Mouse (Mus musculus): ENCODE results near the gene Atp6v0a2. TPM values are rescaled to one million over a fixed set of nuclear protein-coding genes. Genes with fewer than 3 reads are reported as not detected.
"Not testable (repeated sequence)": the region's sequence is repeated elsewhere in the genome, so short reads cannot be mapped to it uniquely, and the experiment has no call there.

Gene Atp6v0a2
- polyA plus RNA-seq (2015; fragmentation: Nextera tagmentation; extraction: Ambion mirVana) = 40.0 and 43.7 TPM in 2 replicates

- Histone ChIP-seq H3K36me3 (ENCODE audit: control insufficient read depth, insufficient read depth) (peaks cover 5% of the 10 kb centered on the region), H3K27me3 (replicated peaks; ENCODE audit: control insufficient read depth, insufficient read depth, low read length) (no peaks in the 10 kb centered on the region), H3K27ac (ENCODE audit: low read length) (peak within 1 kb of the TSS; percentile 62), H3K9ac (replicated peaks; ENCODE audit: low read depth, low read length) (peak within 1 kb of the TSS; percentile 89), H3K4me2 (ENCODE audit: low read length) (peak within 1 kb of the TSS; percentile 90), H3K9me3 (ENCODE audit: control insufficient read depth, low read length) (no peaks in the 10 kb centered on the region), H3K4me1 (replicated peaks; ENCODE audit: control insufficient read depth, insufficient read depth, low read length) (peaks cover 22% of the 10 kb centered on the region), H3K4me3 (replicated peaks; ENCODE audit: low read length) (peak within 1 kb of the TSS; percentile 85)
- peak; percentile 97 for ATAC-seq
- under 1% methylated on average over 58 of the region's 58 CpGs for WGBS
These were observed at the start of gene Atp6v0a2 for GRCm38 (mm10) chr5:124628448-124629363. TSS of gene Atp6v0a2 (plus strand) at chr5:124628576.

- peaks cover 20% of the 10 kb centered on the region for H3K4me1 ChIP-seq (replicated peaks; ENCODE audit: control insufficient read depth, insufficient read depth, low read length)
- peak within 1 kb of the TSS; percentile 49 for H3K9ac ChIP-seq (replicated peaks; ENCODE audit: low read depth, low read length)
- ATAC-seq = peak; percentile 95
- 1% methylated on average over 51 of the region's 51 CpGs for WGBS
- H3K4me3 ChIP-seq (replicated peaks; ENCODE audit: low read length) = peak within 1 kb of the TSS; percentile 54
- peak within 1 kb of the TSS; percentile 5; the same call in 1 of the 2 replicates for H3K27ac ChIP-seq (ENCODE audit: low read length)
- H3K27me3 ChIP-seq (replicated peaks; ENCODE audit: control insufficient read depth, insufficient read depth, low read length) = no peaks in the 10 kb centered on the region
- peaks cover 16% of the 10 kb centered on the region for H3K36me3 ChIP-seq (ENCODE audit: control insufficient read depth, insufficient read depth)
- no peaks in the 10 kb centered on the region for H3K9me3 ChIP-seq (ENCODE audit: control insufficient read depth, low read length)
- peak within 1 kb of the TSS; percentile 97 for H3K4me2 ChIP-seq (ENCODE audit: low read length)
These were observed 49.6 kb upstream of the Atp6v0a2 start, which contains the start of the genes Eif2b1 and Gtf2h3 for GRCm38 (mm10) chr5:124578633-124579317. TSS of gene Eif2b1 (minus strand) at chr5:124579131. TSS of gene Gtf2h3 (plus strand) at chr5:124579140.

- WGBS = 96% methylated on average over 5 of the region's 5 CpGs
- peaks cover 17% of the 10 kb centered on the region for H3K36me3 ChIP-seq (ENCODE audit: control insufficient read depth, insufficient read depth)
- H3K4me1 ChIP-seq (replicated peaks; ENCODE audit: control insufficient read depth, insufficient read depth, low read length) = peaks cover 20% of the 10 kb centered on the region
- H3K9ac ChIP-seq (replicated peaks; ENCODE audit: low read depth, low read length) = no peak overlapping the region
- no peak for ATAC-seq
- H3K27me3 ChIP-seq (replicated peaks; ENCODE audit: control insufficient read depth, insufficient read depth, low read length) = no peaks in the 10 kb centered on the region
- no peak overlapping the region for H3K4me3 ChIP-seq (replicated peaks; ENCODE audit: low read length)
- H3K4me2 ChIP-seq (ENCODE audit: low read length) = no peak overlapping the region
- H3K27ac ChIP-seq (ENCODE audit: low read length) = no peak overlapping the region
- H3K9me3 ChIP-seq (ENCODE audit: control insufficient read depth, low read length) = no peaks in the 10 kb centered on the region
These were observed 45.9 kb upstream of the Atp6v0a2 start for GRCm38 (mm10) chr5:124582515-124582914.

GRCm38 (mm10) chr5:124592768-124593167, 35.6 kb upstream of the Atp6v0a2 start:
- Histone ChIP-seq H3K4me2 (ENCODE audit: low read length) (no peak overlapping the region), H3K4me1 (replicated peaks; ENCODE audit: control insufficient read depth, insufficient read depth, low read length) (no peaks in the 10 kb centered on the region), H3K27ac (ENCODE audit: low read length) (no peak overlapping the region), H3K4me3 (replicated peaks; ENCODE audit: low read length) (no peak overlapping the region), H3K9me3 (ENCODE audit: control insufficient read depth, low read length) (no peaks in the 10 kb centered on the region), H3K27me3 (replicated peaks; ENCODE audit: control insufficient read depth, insufficient read depth, low read length) (no peaks in the 10 kb centered on the region), H3K9ac (replicated peaks; ENCODE audit: low read depth, low read length) (no peak overlapping the region), H3K36me3 (ENCODE audit: control insufficient read depth, insufficient read depth) (peaks cover 24% of the 10 kb centered on the region)
- ATAC-seq = no peak
- 92% methylated on average over 3 of the region's 3 CpGs for WGBS

GRCm38 (mm10) chr5:124598224-124599174, 29.9 kb upstream of the Atp6v0a2 start:
- Histone ChIP-seq H3K9me3 (ENCODE audit: control insufficient read depth, low read length) (no peaks in the 10 kb centered on the region), H3K4me1 (replicated peaks; ENCODE audit: control insufficient read depth, insufficient read depth, low read length) (peaks cover 11% of the 10 kb centered on the region), H3K4me2 (ENCODE audit: low read length) (peak overlapping the region; percentile 85), H3K4me3 (replicated peaks; ENCODE audit: low read length) (peak overlapping the region; percentile 94), H3K36me3 (ENCODE audit: control insufficient read depth, insufficient read depth) (peaks cover 9% of the 10 kb centered on the region), H3K9ac (replicated peaks; ENCODE audit: low read depth, low read length) (peak overlapping the region; percentile 81), H3K27ac (ENCODE audit: low read length) (no peak overlapping the region), H3K27me3 (replicated peaks; ENCODE audit: control insufficient read depth, insufficient read depth, low read length) (no peaks in the 10 kb centered on the region)
- peak; percentile 100 for ATAC-seq
- WGBS = 5% methylated on average over 30 of the region's 30 CpGs

- not testable (repeated sequence) for ATAC-seq
These were observed 28.6 kb upstream of the Atp6v0a2 start for GRCm38 (mm10) chr5:124599726-124600125.

GRCm38 (mm10) chr5:124602349-124602748, 26.0 kb upstream of the Atp6v0a2 start:
- Histone ChIP-seq H3K27ac (ENCODE audit: low read length) (no peak overlapping the region), H3K36me3 (ENCODE audit: control insufficient read depth, insufficient read depth) (no peaks in the 10 kb centered on the region; the same call in 1 of the 2 replicates), H3K4me3 (replicated peaks; ENCODE audit: low read length) (no peak overlapping the region), H3K4me1 (replicated peaks; ENCODE audit: control insufficient read depth, insufficient read depth, low read length) (peaks cover 11% of the 10 kb centered on the region), H3K4me2 (ENCODE audit: low read length) (no peak overlapping the region), H3K27me3 (replicated peaks; ENCODE audit: control insufficient read depth, insufficient read depth, low read length) (no peaks in the 10 kb centered on the region), H3K9me3 (ENCODE audit: control insufficient read depth, low read length) (no peaks in the 10 kb centered on the region), H3K9ac (replicated peaks; ENCODE audit: low read depth, low read length) (no peak overlapping the region)
- WGBS = 71% methylated on average over 5 of the region's 5 CpGs
- ATAC-seq = no peak

More at GRCm38 (mm10) chr5:124599726-124600125, 28.6 kb upstream of the Atp6v0a2 start:
- not testable (repeated sequence) for H3K9ac ChIP-seq (replicated peaks; ENCODE audit: low read depth, low read length); H3K27me3 ChIP-seq (replicated peaks; ENCODE audit: control insufficient read depth, insufficient read depth, low read length); H3K9me3 ChIP-seq (ENCODE audit: control insufficient read depth, low read length); H3K4me3 ChIP-seq (replicated peaks; ENCODE audit: low read length); H3K27ac ChIP-seq (ENCODE audit: low read length); H3K4me2 ChIP-seq (ENCODE audit: low read length); H3K36me3 ChIP-seq (ENCODE audit: control insufficient read depth, insufficient read depth)
- WGBS = 58% methylated on average over 8 of the region's 8 CpGs
- H3K4me1 ChIP-seq (replicated peaks; ENCODE audit: control insufficient read depth, insufficient read depth, low read length) = peaks cover 11% of the 10 kb centered on the region

- H3K27me3 ChIP-seq (replicated peaks; ENCODE audit: control insufficient read depth, insufficient read depth, low read length) = no peaks in the 10 kb centered on the region
- H3K4me3 ChIP-seq (replicated peaks; ENCODE audit: low read length) = no peak overlapping the region
- H3K9ac ChIP-seq (replicated peaks; ENCODE audit: low read depth, low read length) = no peak overlapping the region
- H3K36me3 ChIP-seq (ENCODE audit: control insufficient read depth, insufficient read depth) = no peaks in the 10 kb centered on the region; the same call in 1 of the 2 replicates
- H3K4me2 ChIP-seq (ENCODE audit: low read length) = no peak overlapping the region
- H3K27ac ChIP-seq (ENCODE audit: low read length) = no peak overlapping the region
- H3K9me3 ChIP-seq (ENCODE audit: control insufficient read depth, low read length) = no peaks in the 10 kb centered on the region
- ATAC-seq = no peak
- WGBS = 90% methylated on average over 4 of the region's 4 CpGs
- H3K4me1 ChIP-seq (replicated peaks; ENCODE audit: control insufficient read depth, insufficient read depth, low read length) = peaks cover 3% of the 10 kb centered on the region
These were observed 24.1 kb upstream of the Atp6v0a2 start for GRCm38 (mm10) chr5:124604296-124604695.
